Mouse (Mus musculus): ENCODE data around the gene Mbnl1. TPM values are rescaled to one million over a fixed set of nuclear protein-coding genes. Genes with fewer than 3 reads are reported as not detected.

Gene Mbnl1
- total RNA-seq, 2 experiments from 2014 or later: 142 to 145 TPM

GRCm38 (mm10) chr3:60507496-60507895 lies 34.9 kb downstream of the Mbnl1 start:
- DNase-seq (ENCODE audit: extremely low spot score in 1 of 2, low spot score in 2 of 2): no peak
- intact Hi-C loops (cut with DNase I): no loop called here
- no peak for TF ChIP-seq CTCF (IDR thresholded peaks at IDR 0.05)
- no peak overlapping the region for H3K27ac ChIP-seq
- H3K4me3 ChIP-seq: no peak overlapping the region

- intact Hi-C loops (cut with DNase I): no loop called here
- no peak for TF ChIP-seq CTCF (IDR thresholded peaks at IDR 0.05)
- no peak for DNase-seq (ENCODE audit: extremely low spot score in 1 of 2, low spot score in 2 of 2)
- Histone ChIP-seq H3K4me3 (no peak overlapping the region), H3K27ac (no peak overlapping the region)
Measured at GRCm38 (mm10) chr3:60507979-60508378, 35.3 kb downstream of the Mbnl1 start.

- TF ChIP-seq CTCF (IDR thresholded peaks at IDR 0.05): no peak
- Histone ChIP-seq H3K4me3 (no peak overlapping the region), H3K27ac (no peak overlapping the region)
- DNase-seq (ENCODE audit: extremely low spot score in 1 of 2, low spot score in 2 of 2): no peak
- intact Hi-C loops (cut with DNase I): no loop called here
Measured at GRCm38 (mm10) chr3:60511197-60511596, 38.6 kb downstream of the Mbnl1 start.

- TF ChIP-seq CTCF (IDR thresholded peaks at IDR 0.05): no peak
- no peak overlapping the region for H3K4me3 ChIP-seq
- no peak for DNase-seq (ENCODE audit: extremely low spot score in 1 of 2, low spot score in 2 of 2)
- H3K27ac ChIP-seq: no peak overlapping the region
- intact Hi-C loops (cut with DNase I): no loop called here
Measured at GRCm38 (mm10) chr3:60513337-60513736, 40.7 kb downstream of the Mbnl1 start.

GRCm38 (mm10) chr3:60513746-60514145 lies 41.1 kb downstream of the Mbnl1 start:
- no peak overlapping the region for H3K4me3 ChIP-seq
- intact Hi-C loops (cut with DNase I): no loop called here
- no peak for DNase-seq (ENCODE audit: extremely low spot score in 1 of 2, low spot score in 2 of 2)
- no peak overlapping the region for H3K27ac ChIP-seq
- TF ChIP-seq CTCF (IDR thresholded peaks at IDR 0.05): no peak

GRCm38 (mm10) chr3:60515430-60515829 lies 42.8 kb downstream of the Mbnl1 start:
- DNase-seq (ENCODE audit: extremely low spot score in 1 of 2, low spot score in 2 of 2): no peak
- Histone ChIP-seq H3K4me3 (no peak overlapping the region), H3K27ac (no peak overlapping the region)
- intact Hi-C loops (cut with DNase I): no loop called here
- no peak for TF ChIP-seq CTCF (IDR thresholded peaks at IDR 0.05)

- intact Hi-C loops (cut with DNase I): no loop called here
- peak in 1 of 2 experiments; percentile 50 for DNase-seq (ENCODE audit: extremely low spot score in 1 of 2, low spot score in 2 of 2)
- Histone ChIP-seq H3K4me3 (peak overlapping the region; percentile 4; the same call in 1 of the 2 replicates), H3K27ac (no peak overlapping the region)
- TF ChIP-seq CTCF (IDR thresholded peaks at IDR 0.05): peak; percentile 29
Measured at GRCm38 (mm10) chr3:60516054-60516674, 43.5 kb downstream of the Mbnl1 start.

- no peak overlapping the region for H3K27ac ChIP-seq
- DNase-seq (ENCODE audit: extremely low spot score in 1 of 2, low spot score in 2 of 2): no peak
- no peak for TF ChIP-seq CTCF (IDR thresholded peaks at IDR 0.05)
- intact Hi-C loops (cut with DNase I): no loop called here
- no peak overlapping the region for H3K4me3 ChIP-seq
Measured at GRCm38 (mm10) chr3:60517234-60517787, 44.7 kb downstream of the Mbnl1 start.

- no peak overlapping the region for H3K27ac ChIP-seq
- H3K4me3 ChIP-seq: no peak overlapping the region
- TF ChIP-seq CTCF (IDR thresholded peaks at IDR 0.05): no peak
- intact Hi-C loops (cut with DNase I): no loop called here
- no peak for DNase-seq (ENCODE audit: extremely low spot score in 1 of 2, low spot score in 2 of 2)
Measured at GRCm38 (mm10) chr3:60519337-60519736, 46.7 kb downstream of the Mbnl1 start.

- TF ChIP-seq CTCF (IDR thresholded peaks at IDR 0.05): no peak
- no peak overlapping the region for H3K4me3 ChIP-seq
- no peak overlapping the region for H3K27ac ChIP-seq
- intact Hi-C loops (cut with DNase I): no loop called here
- no peak for DNase-seq (ENCODE audit: extremely low spot score in 1 of 2, low spot score in 2 of 2)
Measured at GRCm38 (mm10) chr3:60524127-60524526, 51.5 kb downstream of the Mbnl1 start.

GRCm38 (mm10) chr3:60531286-60531685 lies 58.7 kb downstream of the Mbnl1 start:
- DNase-seq (ENCODE audit: extremely low spot score in 1 of 2, low spot score in 2 of 2): no peak
- Histone ChIP-seq H3K27ac (peak overlapping the region; percentile 9; the same call in 1 of the 2 replicates), H3K4me3 (peak overlapping the region; percentile 54)
- intact Hi-C loops (cut with DNase I): no loop called here
- no peak for TF ChIP-seq CTCF (IDR thresholded peaks at IDR 0.05)

- H3K4me3 ChIP-seq: no peak overlapping the region
- DNase-seq (ENCODE audit: extremely low spot score in 1 of 2, low spot score in 2 of 2): no peak
- H3K27ac ChIP-seq: no peak overlapping the region
- intact Hi-C loops (cut with DNase I): no loop called here
- TF ChIP-seq CTCF (IDR thresholded peaks at IDR 0.05): no peak
Measured at GRCm38 (mm10) chr3:60531826-60532225, 59.2 kb downstream of the Mbnl1 start.

GRCm38 (mm10) chr3:60535224-60535623 lies 62.6 kb downstream of the Mbnl1 start:
- Histone ChIP-seq H3K27ac (peak overlapping the region; percentile 33; the same call in 1 of the 2 replicates), H3K4me3 (no peak overlapping the region)
- intact Hi-C loops (cut with DNase I): no loop called here
- DNase-seq (ENCODE audit: extremely low spot score in 1 of 2, low spot score in 2 of 2): no peak
- TF ChIP-seq CTCF (IDR thresholded peaks at IDR 0.05): no peak

Measured in left cerebral cortex, adult 2 months (tissue).